11 mouse cellular contexts compared by ENCODE assay signal in genomic region chr1:180481956-180482355, GRCm38 (mm10). TPM values are rescaled to one million over a fixed set of nuclear protein-coding genes. Genes with fewer than 3 reads are reported as not detected.
DNase-seq lines count a peak whose midpoint lies in the region; ATAC-seq and TF ChIP-seq lines count a peak whose summit lies in the region.
"Had no signal": no experiment of that assay in that cellular context is flagged by ENCODE, and none has a peak within 500 bp of the region (broad histone marks: within the 10 kb centered on the region; RNA-seq: fewer than 3 reads in every experiment).

No protein-coding gene starts in this region.

- ATAC-seq in heart, postnatal 0 days (ENCODE audit: insufficient read depth, low read depth) = no peak
- ATAC-seq in hindbrain, embryonic 15.5 days (ENCODE audit: low FRiP score, low read depth) = no peak
- no peak for ATAC-seq in neural tube, embryonic 12.5 days (ENCODE audit: low FRiP score, low read depth)

- no peak overlapping the region for H3K27ac ChIP-seq in heart, postnatal 0 days (ENCODE audit: low read depth)
- no peak overlapping the region; the same call in 1 of the 2 replicates for H3K27ac ChIP-seq in embryonic facial prominence, embryonic 10.5 days (replicated peaks)
- no peak overlapping the region for H3K27ac ChIP-seq in hindbrain, embryonic 15.5 days (replicated peaks)
- no peak overlapping the region for H3K27ac ChIP-seq in neural tube, embryonic 12.5 days

- H3K4me2 ChIP-seq in heart, postnatal 0 days (ENCODE audit: low read depth, low read length) = peak overlapping the region; percentile 21
- H3K4me2 ChIP-seq in hindbrain, embryonic 15.5 days = peak overlapping the region; percentile 87
- H3K4me2 ChIP-seq in neural tube, embryonic 12.5 days (replicated peaks) = 0 out of 2 replicates have a peak overlapping the region, but pooled peaks have one; percentile 22

- 21% methylated on average over 10 of the region's 10 CpGs for WGBS in heart, postnatal 0 days
- WGBS in embryonic facial prominence, embryonic 10.5 days = 5% methylated on average over 10 of the region's 10 CpGs
- WGBS in hindbrain, embryonic 15.5 days = 4% methylated on average over 10 of the region's 10 CpGs
- 10% methylated on average over 10 of the region's 10 CpGs for WGBS in neural tube, embryonic 12.5 days
- 42% methylated on average over 10 of the region's 10 CpGs for WGBS in lung, adult 2 months

- H3K9ac ChIP-seq in heart, postnatal 0 days (replicated peaks; ENCODE audit: low read depth, low read length) = no peak overlapping the region
- H3K9ac ChIP-seq in hindbrain, embryonic 15.5 days = no peak overlapping the region
- H3K9ac ChIP-seq in neural tube, embryonic 12.5 days = no peak overlapping the region

- no peak for TF ChIP-seq CTCF in heart, postnatal 0 days (IDR thresholded peaks at IDR 0.05; ENCODE audit: low read depth)
- TF ChIP-seq CTCF in lung, adult 2 months (IDR thresholded peaks at IDR 0.05; ENCODE audit: insufficient read depth, low read length) = no peak

- intact Hi-C loops in heart, postnatal 14 days (cut with DNase I) = loop anchor here (5.0 kb wide), 2 partner anchors 215 to 305 kb away; no protein-coding TSS in a partner anchor

- TF ChIP-seq POLR2A in lung, adult 2 months (IDR thresholded peaks at IDR 0.05; ENCODE audit: borderline replicate concordance, extremely low read depth, low read depth, low read length) = no peak

- no peak for TF ChIP-seq EP300 in heart, postnatal 0 days (IDR thresholded peaks at IDR 0.05; ENCODE audit: low read depth)

- H3K27me3 ChIP-seq in heart, postnatal 0 days (ENCODE audit: control insufficient read depth, insufficient read depth, low read length) = peaks cover 84% of the 10 kb centered on the region
- H3K27me3 ChIP-seq in embryonic facial prominence, embryonic 10.5 days (replicated peaks; ENCODE audit: low read depth, poor library complexity, severe bottlenecking) = peaks cover 71% of the 10 kb centered on the region
- peaks cover 14% of the 10 kb centered on the region; the same call in 1 of the 2 replicates for H3K27me3 ChIP-seq in hindbrain, embryonic 15.5 days
- H3K27me3 ChIP-seq in neural tube, embryonic 12.5 days (replicated peaks) = peaks cover 40% of the 10 kb centered on the region
- H3K27me3 ChIP-seq: CH12.LX had no signal

- no peaks in the 10 kb centered on the region for H3K9me3 ChIP-seq in heart, postnatal 0 days (replicated peaks; ENCODE audit: control insufficient read depth, low read length)
- H3K9me3 ChIP-seq in embryonic facial prominence, embryonic 10.5 days = no peaks in the 10 kb centered on the region
- H3K9me3 ChIP-seq in hindbrain, embryonic 15.5 days = no peaks in the 10 kb centered on the region
- no peaks in the 10 kb centered on the region for H3K9me3 ChIP-seq in neural tube, embryonic 12.5 days

- H3K4me1 ChIP-seq in heart, postnatal 0 days (ENCODE audit: control insufficient read depth, insufficient read depth) = 0 out of 2 replicates have a peak, but pooled peaks cover 5% of the 10 kb centered on the region
- H3K4me1 ChIP-seq in embryonic facial prominence, embryonic 10.5 days = peaks cover 38% of the 10 kb centered on the region
- peaks cover 30% of the 10 kb centered on the region for H3K4me1 ChIP-seq in hindbrain, embryonic 15.5 days (replicated peaks)
- H3K4me1 ChIP-seq in neural tube, embryonic 12.5 days = peaks cover 22% of the 10 kb centered on the region
- peaks cover 3% of the 10 kb centered on the region; the same call in 1 of the 2 replicates for H3K4me1 ChIP-seq in lung, adult 2 months (ENCODE audit: control insufficient read depth, insufficient read depth, low read length)

- no peak overlapping the region for H3K4me3 ChIP-seq in heart, postnatal 0 days (ENCODE audit: low read depth, low read length)
- H3K4me3 ChIP-seq in embryonic facial prominence, embryonic 10.5 days = peak overlapping the region; percentile 65
- H3K4me3 ChIP-seq in hindbrain, embryonic 15.5 days = peak overlapping the region; percentile 55
- no peak overlapping the region for H3K4me3 ChIP-seq in neural tube, embryonic 12.5 days
- H3K4me3 ChIP-seq in lung, adult 2 months (replicated peaks; ENCODE audit: extremely low read depth, low read depth, low read length) = no peak overlapping the region

- no peaks in the 10 kb centered on the region for H3K36me3 ChIP-seq in heart, postnatal 0 days (replicated peaks; ENCODE audit: control insufficient read depth, insufficient read depth, low read length)
- H3K36me3 ChIP-seq in embryonic facial prominence, embryonic 10.5 days (replicated peaks) = no peaks in the 10 kb centered on the region
- no peaks in the 10 kb centered on the region for H3K36me3 ChIP-seq in hindbrain, embryonic 15.5 days
- H3K36me3 ChIP-seq in neural tube, embryonic 12.5 days = no peaks in the 10 kb centered on the region

- no peak for DNase-seq in heart, postnatal 0 days (ENCODE audit: low spot score)
- DNase-seq in heart, postnatal 14 days = no peak
- DNase-seq in embryonic facial prominence, embryonic 10.5 days (ENCODE audit: low spot score) = peak; percentile 25
- DNase-seq in cerebellum, adult 11 months = no peak
- DNase-seq in spleen, postnatal 14 days (ENCODE audit: low spot score in 2 of 2) = no peak
- no peak for DNase-seq in lung, adult 2 months
- DNase-seq: kidney, adult 9 months had no signal

RNA-seq across cellular contexts. Expression of gene Stum, which starts 1.3 kb away (rescaled TPM):
- total RNA-seq in heart, postnatal 0 days (2014; rRNA removed; ENCODE audit: low replicate concordance) = 1.0 and 11.4 TPM in 2 replicates
- polyA plus RNA-seq in heart, postnatal 0 days (2015; fragmentation: Nextera tagmentation; extraction: Ambion mirVana) = 0.49 and 0.92 TPM in 2 replicates
- 1 to 10 TPM in 1 of 2 experiments, under 1 TPM in 1; 0.78 to 1.6 TPM for total RNA-seq in heart, postnatal 14 days (2021)
- 1.1 and 3.5 TPM in 2 replicates for polyA plus RNA-seq in embryonic facial prominence, embryonic 10.5 days (2016; fragmentation: Nextera tagmentation; extraction: Ambion mirVana)
- 12.7 and 14.1 TPM in 2 replicates for polyA plus RNA-seq in hindbrain, embryonic 15.5 days (2015; fragmentation: Nextera tagmentation; extraction: Ambion mirVana)
- 1.9 and 2.6 TPM in 2 replicates for polyA plus RNA-seq in neural tube, embryonic 12.5 days (2016; fragmentation: Nextera tagmentation; extraction: Ambion mirVana)
- polyA plus RNA-seq in lung, adult 2 months (2012; rRNA removed) = 4.2 and 6.2 TPM in 2 replicates
- polyA plus RNA-seq: liver, embryonic 16.5 days had no signal

Comparison
In these comparisons a context has a peak if more than half of its experiments do, and no peak if none do; other contexts are left out.
1. H3K4me2 ChIP-seq: peak in every context shown above with its lines; median percentile 87 in hindbrain, embryonic 15.5 days; 22 in neural tube, embryonic 12.5 days; 21 in heart, postnatal 0 days.
2. H3K4me3 ChIP-seq: peak in embryonic facial prominence, embryonic 10.5 days (single experiment) and hindbrain, embryonic 15.5 days (single experiment); none in heart, postnatal 0 days (single experiment), neural tube, embryonic 12.5 days (single experiment) and lung, adult 2 months (single experiment).